16 mouse cellular contexts compared by ENCODE assay signal in genomic region chr13:20816385-20816784, GRCm38 (mm10).
"Had no signal": no experiment of that assay in that cellular context is flagged by ENCODE, and none has a peak within 500 bp of the region (broad histone marks: within the 10 kb centered on the region; RNA-seq: fewer than 3 reads in every experiment).

No protein-coding gene starts in this region.

- H3K27me3 ChIP-seq: limb, embryonic 12.5 days; neural tube, embryonic 13.5 days had no signal

- H3K4me2 ChIP-seq: limb, embryonic 12.5 days; neural tube, embryonic 13.5 days had no signal

- DNase-seq: kidney, adult 9 months; layer of hippocampus, adult 9-11 months; layer of hippocampus, postnatal 36 days; liver; midbrain, embryonic 14.5 days; retina, postnatal 1 day; right cerebral cortex, postnatal 4 days; spleen, adult 18-20 months; thymus, adult 2 months; thymus, postnatal 25 days had no signal

- H3K27ac ChIP-seq: kidney, postnatal 0 days; limb, embryonic 12.5 days; liver, embryonic 14.5 days; midbrain, embryonic 10.5 days; neural tube, embryonic 13.5 days had no signal

- H3K9ac ChIP-seq: limb, embryonic 12.5 days; liver, embryonic 14.5 days; neural tube, embryonic 13.5 days had no signal

- H3K4me1 ChIP-seq: limb, embryonic 12.5 days; midbrain, embryonic 10.5 days; neural tube, embryonic 13.5 days had no signal

- H3K9me3 ChIP-seq: limb, embryonic 12.5 days; midbrain, embryonic 10.5 days; neural tube, embryonic 13.5 days had no signal

- ATAC-seq: intestine, embryonic 16.5 days had no signal

- H3K36me3 ChIP-seq: limb, embryonic 12.5 days; midbrain, embryonic 10.5 days; neural tube, embryonic 13.5 days had no signal

- H3K4me3 ChIP-seq: limb, embryonic 12.5 days; midbrain, embryonic 10.5 days; neural tube, embryonic 13.5 days had no signal
